Mouse (Mus musculus) small intestine, adult 2 months (tissue): ENCODE measurements around the gene Cyp1a2.

Source experiments
- CTCF ChIP-seq: fragments of 200-500 bp; IDR thresholded peaks from 2 replicates; pipeline ENCODE4 v1.5.1; 2012; ENCODE audit warnings: low read depth, mild to moderate bottlenecking, control low read depth, inconsistent platforms, low read length, moderate library complexity, mixed read lengths; ENCODE audit not compliant: insufficient replicate concordance, insufficient read length; ENCODE audit errors: extremely low read depth
- POLR2A ChIP-seq: fragments of 200-500 bp; IDR thresholded peaks from 2 replicates; pipeline ENCODE4 v1.6.1; 2012; ENCODE audit warnings: low read depth, mild to moderate bottlenecking, control low read depth, inconsistent platforms, low read length, moderate library complexity

- TF ChIP-seq CTCF: no peak
- TF ChIP-seq POLR2A: no peak
Measured at GRCm38 (mm10) chr9:57653283-57653682, 30.2 kb downstream of the Cyp1a2 start, which contains the start of gene Csk.
